Mouse (Mus musculus): ENCODE data around the gene Selenon.

- TF ChIP-seq CTCF (IDR thresholded peaks at IDR 0.05; ENCODE audit: low read depth, low read length) = no peak
- no peak for TF ChIP-seq POLR2A (IDR thresholded peaks at IDR 0.05; ENCODE audit: extremely low read depth, insufficient read depth, low read length)
Measured at GRCm38 (mm10) chr4:134505966-134506594, 45.9 kb downstream of the Selenon start.
